Mouse (Mus musculus) heart, postnatal 4 days (tissue): ENCODE data around the gene Plekhh2. TPM values are rescaled to one million over a fixed set of nuclear protein-coding genes. Genes with fewer than 3 reads are reported as not detected.

Source experiments
- DNase-seq: peaks from one replicate; pipeline ENCODE4 v3.0.0; 2021
- total RNA-seq, 2 experiments: library from RNA; stranded (reverse); gene quantifications; 2 replicates each; pipeline ENCODE4 v1.2.3; 2021

Gene Plekhh2
- total RNA-seq, 2 experiments from 2014 or later, result 6.3 to 6.4 TPM

DNA sequence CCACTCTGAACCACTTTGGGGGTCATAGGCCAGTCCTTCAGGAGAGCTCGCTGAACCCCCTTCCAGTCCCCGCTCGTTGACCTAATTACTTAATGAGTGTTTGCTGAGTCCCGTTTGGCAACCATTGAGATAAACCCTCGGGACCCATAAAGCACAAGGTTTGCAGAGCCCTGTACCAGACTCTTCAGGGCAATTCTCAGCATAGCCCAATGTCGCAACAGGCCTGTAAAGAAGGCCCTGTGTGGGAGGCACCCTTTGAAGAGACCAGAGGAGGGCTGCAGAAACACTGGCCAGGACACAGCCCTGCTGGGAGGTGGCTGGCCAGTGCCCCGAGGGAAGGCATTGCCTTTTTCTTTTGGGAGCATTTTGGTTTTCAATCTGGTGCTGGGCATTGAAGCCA is 100.3 kb downstream of the Plekhh2 start:
- DNase-seq, result no peak

- no peak for DNase-seq
These were observed 104.1 kb downstream of the Plekhh2 start for GRCm38 (mm10) chr17:84615811-84616210.

- DNase-seq, result no peak
These were observed 104.9 kb downstream of the Plekhh2 start for GRCm38 (mm10) chr17:84616526-84617074.

DNA sequence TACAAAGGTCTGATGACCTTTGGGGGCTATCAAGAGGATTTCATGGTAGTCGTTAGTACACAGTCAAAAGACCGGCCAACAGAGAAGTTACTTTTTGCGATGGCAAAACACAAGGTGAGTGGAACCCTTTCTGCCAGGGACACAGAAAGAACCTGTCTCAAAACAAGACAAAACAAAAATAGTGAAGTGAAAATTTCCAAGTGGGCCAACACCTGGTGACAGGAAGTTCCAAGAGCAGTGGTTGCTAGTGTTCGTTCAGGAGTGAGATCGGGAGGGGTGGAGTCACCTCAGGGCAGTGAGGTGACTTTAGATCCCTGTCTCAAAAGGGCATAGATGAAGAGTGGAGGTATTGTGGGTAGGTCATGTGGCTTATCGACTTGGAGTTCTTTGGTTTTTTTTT is 106.3 kb downstream of the Plekhh2 start:
- DNase-seq, result no peak

DNA sequence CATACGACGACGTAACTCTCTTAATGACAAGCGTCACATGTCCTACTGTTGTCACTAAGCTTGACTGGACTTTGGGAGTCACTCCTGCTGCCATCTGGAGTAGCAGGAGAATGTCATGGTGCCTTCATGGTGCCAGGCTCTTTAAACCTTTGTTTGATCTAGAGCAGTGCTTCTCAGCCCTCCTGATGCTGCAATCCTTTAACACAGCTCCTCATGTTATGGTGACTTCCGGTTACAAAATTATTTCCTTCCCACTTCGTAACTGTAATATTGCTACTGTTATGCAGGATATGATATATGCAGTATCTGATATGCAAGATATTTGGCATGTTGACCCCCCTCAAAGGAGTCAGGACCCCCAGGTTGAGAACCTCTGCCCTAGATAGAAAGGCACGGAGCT is 107.4 kb downstream of the Plekhh2 start:
- DNase-seq, result no peak

DNA sequence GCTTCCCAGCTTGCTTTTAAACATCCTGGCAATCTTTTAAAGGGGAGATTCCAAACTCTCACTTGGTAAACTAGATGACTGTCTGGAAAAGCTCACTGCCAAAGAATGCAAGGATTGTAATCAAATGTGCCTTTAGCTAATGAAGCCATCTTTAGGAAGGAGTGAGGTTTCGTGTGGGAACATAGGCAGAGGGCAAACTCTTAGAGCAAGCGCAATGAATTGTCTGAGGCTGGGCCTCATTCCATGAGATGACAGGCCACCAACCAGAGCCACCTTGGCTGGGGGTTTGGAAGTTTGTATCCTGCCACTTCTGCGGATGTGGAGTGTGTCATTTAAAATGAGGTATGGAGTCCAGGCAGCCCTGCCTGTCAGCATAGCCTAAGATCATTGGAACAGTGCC is 108.4 kb downstream of the Plekhh2 start:
- DNase-seq, result no peak

- no peak for DNase-seq
These were observed 108.9 kb downstream of the Plekhh2 start for GRCm38 (mm10) chr17:84620610-84621009.

DNA sequence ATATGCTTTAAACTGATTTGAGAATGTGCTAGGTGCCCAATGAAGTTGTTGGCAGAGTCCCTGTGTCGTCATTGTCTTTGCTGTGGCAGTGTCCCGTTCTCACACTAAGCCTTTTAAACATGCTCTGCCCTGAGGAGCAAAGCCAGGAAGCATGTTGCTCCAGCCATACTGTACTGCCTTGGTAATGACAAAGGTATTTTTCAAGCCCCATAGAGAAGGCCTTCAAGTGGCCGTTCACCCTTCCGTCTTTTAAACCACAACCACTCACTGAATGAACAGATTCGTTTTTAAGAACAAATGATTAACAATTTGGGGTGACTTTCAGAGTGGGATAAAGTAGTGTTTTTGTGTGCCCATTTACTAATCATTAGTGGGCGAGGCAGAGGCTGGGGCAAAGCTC is 109.5 kb downstream of the Plekhh2 start:
- DNase-seq, result no peak

DNA sequence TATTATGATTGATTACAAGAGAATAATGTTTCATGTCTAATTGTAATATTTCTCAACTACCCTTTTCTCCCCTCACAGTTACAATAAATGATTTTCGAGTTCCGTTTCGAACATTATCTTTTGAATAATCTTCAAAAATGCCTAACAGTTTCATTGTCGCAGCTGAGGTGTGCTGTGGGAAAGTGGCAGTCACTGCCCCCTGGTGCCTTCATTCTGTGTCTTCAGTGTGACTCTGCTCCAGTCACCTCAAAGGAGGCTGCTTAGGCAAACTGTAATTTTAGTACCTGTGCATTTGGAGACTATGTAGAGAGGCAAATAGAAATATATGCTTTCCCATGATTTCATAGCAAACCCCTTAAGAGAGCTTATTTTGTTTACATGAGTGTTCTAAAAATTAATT is 110.3 kb downstream of the Plekhh2 start:
- DNase-seq, result no peak

DNA sequence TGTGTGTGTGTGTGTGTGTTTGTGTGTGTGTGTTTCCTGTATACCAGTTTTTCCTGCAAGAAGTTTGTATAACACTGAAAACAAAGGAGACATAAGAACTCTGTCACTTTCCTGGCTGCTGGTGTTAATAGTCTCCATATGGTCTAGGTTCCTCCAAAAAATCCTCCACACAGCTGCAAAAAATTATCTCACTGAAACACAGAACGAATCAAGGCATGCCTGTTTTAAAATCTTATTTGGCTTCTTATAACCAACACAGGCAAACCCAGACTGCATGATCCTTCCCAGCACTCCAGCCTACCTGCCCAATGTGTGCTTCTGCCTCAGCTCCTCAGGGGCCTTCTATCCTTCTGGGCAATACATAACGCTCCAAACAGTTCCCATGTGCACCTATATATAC is 111.2 kb downstream of the Plekhh2 start:
- no peak for DNase-seq

DNA sequence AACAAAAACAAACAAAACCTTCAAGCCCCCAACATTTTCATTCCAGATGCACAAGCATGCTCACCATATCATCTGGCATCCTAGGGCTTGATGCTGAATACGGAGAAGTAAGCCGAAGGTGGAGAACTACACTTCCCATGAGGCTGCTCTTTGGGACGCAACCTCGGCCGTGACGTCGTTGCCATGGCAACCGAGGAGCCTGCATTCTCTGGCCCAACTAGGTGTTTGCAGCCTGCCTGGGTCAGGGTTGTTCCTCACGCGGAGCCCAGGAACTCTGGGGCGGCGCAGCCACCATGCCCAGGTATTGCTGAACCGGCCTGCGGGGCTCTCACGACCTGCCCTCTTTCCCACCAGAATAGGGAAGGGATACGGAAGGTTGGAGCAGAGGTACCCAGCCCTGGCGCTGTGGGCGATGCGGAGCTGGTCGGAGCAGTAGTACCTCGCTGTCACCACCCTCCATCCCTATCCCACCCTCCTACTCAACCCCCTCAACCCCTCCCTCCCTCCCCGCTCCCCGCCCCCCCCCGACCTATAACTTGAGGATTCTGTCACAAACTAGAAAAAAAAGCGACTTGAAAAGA is 114.7 kb downstream of the Plekhh2 start, which contains the start of gene Dync2li1:
Dync2li1 (plus strand) TSS at position 221 of the 581 bp plus-strand sequence.
- DNase-seq, result peak; percentile 90

- DNase-seq, result no peak
These were observed 115.2 kb downstream of the Plekhh2 start for GRCm38 (mm10) chr17:84626857-84627305.

GRCm38 (mm10) chr17:84627721-84628120 is 116.0 kb downstream of the Plekhh2 start:
- DNase-seq, result no peak

GRCm38 (mm10) chr17:84628611-84629010 is 116.9 kb downstream of the Plekhh2 start:
- no peak for DNase-seq

DNA sequence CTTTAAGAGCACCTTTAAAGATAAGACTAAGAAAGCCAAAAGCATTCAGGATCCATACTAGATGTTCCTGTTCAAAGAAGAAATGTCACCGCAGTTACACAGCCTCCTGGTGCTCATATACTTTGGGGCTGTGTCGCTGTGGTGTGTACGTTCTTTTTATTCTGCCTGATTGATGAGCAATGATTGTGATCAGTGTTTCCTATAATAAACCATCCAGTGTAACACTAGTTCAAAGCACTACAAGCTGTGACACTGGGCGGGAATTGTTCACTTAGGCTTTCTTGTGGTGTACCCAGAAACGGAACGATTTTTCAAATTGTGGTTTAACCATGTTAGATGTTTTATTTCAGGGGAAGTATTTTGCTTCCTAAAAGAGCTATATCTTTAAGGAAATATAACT is 120.1 kb downstream of the Plekhh2 start:
- DNase-seq, result no peak

GRCm38 (mm10) chr17:84633443-84633842 is 121.7 kb downstream of the Plekhh2 start:
- DNase-seq, result no peak

DNA sequence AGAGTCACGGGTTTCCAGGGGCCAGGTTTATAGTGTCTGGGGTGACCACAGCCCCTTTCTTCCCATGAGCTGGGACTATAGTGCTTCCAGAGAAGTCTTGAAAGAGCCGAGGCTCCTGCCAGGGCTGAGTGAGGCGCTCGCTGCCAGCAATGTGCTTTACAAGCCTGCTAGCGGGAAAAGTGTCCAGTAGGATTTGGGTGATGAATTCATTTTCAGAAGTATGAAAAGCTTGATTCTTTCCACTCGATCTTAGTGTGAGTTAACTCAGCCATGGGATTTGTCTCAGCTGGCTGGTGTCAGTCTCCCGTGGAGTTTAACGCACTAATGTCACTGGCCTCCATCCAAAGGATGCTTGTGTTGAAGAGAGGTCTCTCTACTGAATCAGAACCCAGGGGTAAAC is 124.6 kb downstream of the Plekhh2 start:
- peak; percentile 28 for DNase-seq

GRCm38 (mm10) chr17:84637971-84638370 is 126.3 kb downstream of the Plekhh2 start:
- DNase-seq, result no peak

GRCm38 (mm10) chr17:84639796-84640378 is 128.2 kb downstream of the Plekhh2 start:
- no peak for DNase-seq

- peak; percentile 60 for DNase-seq
These were observed 130.2 kb downstream of the Plekhh2 start for GRCm38 (mm10) chr17:84641893-84642292.

DNA sequence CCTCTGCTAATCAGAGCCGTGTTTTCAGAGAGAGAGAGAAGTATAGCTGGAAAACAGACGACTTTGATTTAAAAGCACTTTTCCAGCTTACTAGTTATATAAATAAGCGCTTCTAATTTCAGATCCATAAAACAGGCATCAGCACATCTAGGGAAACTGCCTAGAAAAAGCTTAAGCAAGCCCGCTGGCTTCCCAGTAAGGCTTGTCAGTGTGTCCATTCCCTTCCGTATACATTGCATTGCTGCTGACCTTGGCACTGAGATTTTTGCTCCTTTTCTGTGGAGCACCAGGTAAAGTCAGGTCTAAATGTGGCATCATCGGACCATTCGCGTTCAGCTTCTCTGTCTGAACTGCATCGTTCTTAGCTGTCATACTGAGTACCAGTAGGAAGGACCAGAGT is 130.6 kb downstream of the Plekhh2 start:
- DNase-seq, result no peak

- no peak for DNase-seq
These were observed 132.8 kb downstream of the Plekhh2 start for GRCm38 (mm10) chr17:84644292-84645050.

- DNase-seq, result no peak
These were observed 133.4 kb downstream of the Plekhh2 start for GRCm38 (mm10) chr17:84645119-84645518.
